Mouse (Mus musculus): ENCODE measurements around the gene Dagla. TPM values are rescaled to one million over a fixed set of nuclear protein-coding genes. Genes with fewer than 3 reads are reported as not detected.

Gene Dagla
- 2.1 and 3.4 TPM in 2 replicates for polyA plus RNA-seq (2016; fragmentation: Nextera tagmentation; extraction: Ambion mirVana)

DNA sequence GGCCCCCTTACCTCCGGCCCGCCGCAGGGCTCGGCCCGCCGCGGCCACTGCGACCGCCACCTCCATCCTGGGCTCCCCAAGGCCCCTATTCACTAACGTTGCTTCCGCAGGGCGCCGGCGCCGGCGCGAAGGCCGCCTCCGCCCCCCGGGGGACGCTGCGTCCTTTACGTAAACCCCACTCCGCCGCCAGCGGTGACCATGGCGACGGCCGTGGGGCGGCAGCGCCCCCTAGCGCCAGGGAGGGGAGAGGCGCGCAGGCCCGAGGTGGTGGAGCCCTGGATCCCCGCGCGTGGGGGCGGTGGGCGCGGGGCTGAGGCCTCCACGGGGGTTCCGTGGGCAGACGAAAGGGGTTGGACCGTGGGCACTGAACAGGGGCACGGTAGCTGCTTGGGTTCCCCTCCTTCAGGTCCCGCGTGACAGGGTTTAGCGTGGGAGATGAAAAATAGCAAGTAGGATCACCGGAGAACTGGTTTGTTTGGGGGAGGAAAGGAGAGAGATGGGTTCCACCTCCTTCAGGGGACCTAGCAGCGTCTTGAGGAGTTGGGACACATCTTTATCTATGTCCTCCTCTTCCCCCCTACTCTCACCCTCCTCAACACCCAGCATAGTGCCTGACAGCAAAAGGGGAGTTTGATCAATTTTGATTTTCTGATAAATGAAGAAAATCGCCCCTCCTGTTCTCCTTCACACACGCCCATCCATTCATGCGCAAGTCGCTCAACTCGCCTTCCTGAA is at the start of gene Dagla:
Gene Dagla (minus strand): TSS at position 68 of the 735 bp plus-strand sequence.
- H3K27me3 ChIP-seq (ENCODE audit: insufficient read depth, poor library complexity, severe bottlenecking), result peaks cover 56% of the 10 kb centered on the region
- 8% methylated on average over 56 of the region's 56 CpGs for WGBS

DNA sequence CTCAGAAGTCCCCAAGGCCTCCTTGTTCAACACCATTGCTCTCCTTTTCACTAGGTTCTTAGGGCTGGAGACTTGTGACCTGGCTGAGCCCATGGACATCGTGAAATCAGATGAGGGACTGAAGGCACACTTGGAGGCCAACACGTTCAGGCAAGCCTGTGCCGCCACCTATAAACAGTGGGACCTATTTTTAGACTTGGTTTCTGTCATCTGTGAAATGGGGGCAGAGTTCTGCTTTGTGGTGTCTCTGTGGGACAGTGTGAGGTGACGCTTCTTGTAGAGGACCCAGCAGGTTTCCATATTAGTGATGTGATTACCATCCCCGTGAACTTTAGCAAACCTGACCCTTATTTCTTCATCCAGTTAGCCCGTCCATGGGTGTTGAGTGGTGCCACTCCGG is 47.5 kb upstream of the Dagla start:
- Histone ChIP-seq H3K9me3 (no peaks in the 10 kb centered on the region), H3K4me3 (no peak overlapping the region), H3K36me3 (no peaks in the 10 kb centered on the region), H3K27ac (no peak overlapping the region), H3K27me3 (ENCODE audit: insufficient read depth, poor library complexity, severe bottlenecking) (no peaks in the 10 kb centered on the region), H3K4me1 (replicated peaks) (peaks cover 28% of the 10 kb centered on the region)
- WGBS, result 90% methylated on average over 7 of the region's 7 CpGs
- DNase-seq (ENCODE audit: low spot score), result no peak

More for the DNA sequence above, at the start of gene Dagla:
- H3K36me3 ChIP-seq, result no peaks in the 10 kb centered on the region
- peaks cover 22% of the 10 kb centered on the region for H3K4me1 ChIP-seq (replicated peaks)
- no peaks in the 10 kb centered on the region for H3K9me3 ChIP-seq
- peak within 1 kb of the TSS; percentile 89 for H3K27ac ChIP-seq
- DNase-seq (ENCODE audit: low spot score), result peak; percentile 80
- peak within 1 kb of the TSS; percentile 66 for H3K4me3 ChIP-seq

DNA sequence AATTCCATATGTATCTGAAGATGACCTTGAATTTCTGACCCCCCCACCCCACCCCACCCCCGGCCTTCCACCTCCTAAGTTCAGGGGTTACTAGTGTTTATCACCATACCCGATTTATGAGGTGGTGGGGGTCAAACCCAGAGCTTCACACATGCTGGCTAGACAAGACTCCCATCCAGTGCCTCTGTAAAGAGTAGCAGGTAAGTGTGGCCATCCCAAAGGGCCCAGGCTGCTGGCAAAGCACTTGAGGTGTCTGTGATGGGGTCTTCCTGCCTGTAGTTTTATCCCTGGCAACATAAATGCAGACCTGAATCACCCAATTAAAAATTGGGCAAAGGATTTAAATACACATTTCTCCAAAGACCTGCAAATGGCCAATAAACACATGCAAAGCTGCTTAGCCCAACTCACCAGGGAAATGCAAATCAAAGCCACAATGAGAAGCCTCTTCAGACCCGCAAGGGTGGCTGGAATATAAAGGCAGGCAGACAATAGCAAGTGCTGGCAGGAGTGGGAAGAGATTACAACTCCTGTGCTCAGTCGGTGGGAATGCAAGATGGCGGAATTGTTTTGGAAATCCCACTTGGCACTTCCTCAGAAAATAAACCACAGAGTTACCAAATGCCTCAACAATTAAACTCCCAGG is 43.1 kb upstream of the Dagla start:
- no peaks in the 10 kb centered on the region for H3K36me3 ChIP-seq
- peaks cover 19% of the 10 kb centered on the region for H3K4me1 ChIP-seq (replicated peaks)
- WGBS, result 48% methylated on average over 5 of the region's 5 CpGs
- H3K27me3 ChIP-seq (ENCODE audit: insufficient read depth, poor library complexity, severe bottlenecking), result peaks cover 12% of the 10 kb centered on the region
- no peak overlapping the region for H3K4me3 ChIP-seq
- no peaks in the 10 kb centered on the region for H3K9me3 ChIP-seq
- H3K27ac ChIP-seq, result no peak overlapping the region
- no peak for DNase-seq (ENCODE audit: low spot score)

DNA sequence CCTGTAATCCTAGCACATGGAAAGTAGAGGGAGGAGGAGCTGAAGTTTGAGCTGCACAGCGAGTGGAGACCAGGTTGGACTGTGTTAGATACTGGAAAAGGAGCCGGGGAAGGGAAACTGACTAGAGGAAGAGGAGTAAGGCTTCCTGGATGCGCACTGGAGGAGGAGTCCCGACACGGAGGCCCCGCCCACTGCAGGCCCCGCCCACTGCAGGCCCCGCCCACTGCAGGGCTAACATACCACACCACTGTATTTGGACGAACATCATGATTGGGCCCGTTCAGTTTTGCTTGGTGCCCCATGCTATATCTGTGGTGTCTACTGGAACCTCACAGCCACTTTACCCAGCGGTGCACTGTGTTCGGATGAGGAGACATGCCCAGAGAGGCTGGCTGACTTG is 41.0 kb upstream of the Dagla start:
- H3K4me3 ChIP-seq, result no peak overlapping the region
- H3K27me3 ChIP-seq (ENCODE audit: insufficient read depth, poor library complexity, severe bottlenecking), result peaks cover 24% of the 10 kb centered on the region
- no peak for DNase-seq (ENCODE audit: low spot score)
- H3K9me3 ChIP-seq, result no peaks in the 10 kb centered on the region
- peaks cover 36% of the 10 kb centered on the region for H3K4me1 ChIP-seq (replicated peaks)
- H3K27ac ChIP-seq, result no peak overlapping the region
- no peaks in the 10 kb centered on the region for H3K36me3 ChIP-seq
- WGBS, result 37% methylated on average over 12 of the region's 12 CpGs

DNA sequence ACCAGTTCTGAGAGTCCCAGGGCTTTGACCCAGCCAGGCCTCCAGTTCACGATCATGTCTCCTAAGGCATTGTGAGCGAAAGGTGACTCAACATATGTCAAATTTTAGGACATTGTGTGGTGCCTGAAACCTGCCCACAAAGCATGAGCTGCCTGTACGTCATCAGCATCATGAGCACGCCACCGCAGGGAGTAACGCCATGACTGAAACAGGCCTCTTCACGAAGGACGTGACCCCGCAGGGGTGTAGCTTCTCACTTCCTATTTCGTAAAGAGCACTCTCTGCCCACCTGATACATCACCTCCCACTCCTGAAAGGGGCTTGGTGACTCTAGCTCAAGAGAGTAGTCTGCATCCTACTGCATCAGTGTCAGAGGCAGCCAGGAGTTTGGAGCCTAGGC is 39.2 kb upstream of the Dagla start:
- H3K27me3 ChIP-seq (ENCODE audit: insufficient read depth, poor library complexity, severe bottlenecking), result peaks cover 40% of the 10 kb centered on the region
- WGBS, result 82% methylated on average over 10 of the region's 10 CpGs

DNA sequence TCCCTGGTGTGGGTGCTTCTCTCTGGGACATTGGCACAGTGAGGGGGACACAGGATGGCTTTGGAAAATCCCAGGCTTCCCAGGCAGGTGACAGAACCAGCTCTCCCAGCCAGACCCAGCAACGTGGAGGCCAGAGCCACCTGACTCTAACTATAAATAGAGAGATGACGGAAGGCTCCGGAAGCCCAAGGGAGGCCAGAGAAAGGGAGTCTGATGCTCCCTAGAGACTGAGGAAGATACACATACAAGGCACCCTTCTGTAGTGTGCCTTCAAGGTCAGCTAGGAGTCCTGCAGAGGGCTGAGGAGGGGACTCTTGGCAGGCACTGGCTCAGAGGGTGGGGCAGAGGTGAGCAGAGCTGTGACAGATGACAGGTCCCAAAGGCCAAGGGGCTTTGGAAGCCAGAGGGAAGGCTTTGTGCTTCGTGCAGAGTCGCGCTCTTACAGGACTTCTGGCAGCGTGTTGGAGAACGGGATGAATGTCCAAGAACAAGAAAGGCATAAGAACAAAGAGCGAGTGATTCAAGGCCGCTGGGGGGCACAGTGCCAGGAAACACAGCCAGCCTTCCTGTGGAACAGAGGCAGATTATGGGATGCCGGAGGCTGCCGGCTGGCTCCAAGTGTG is 37.3 kb upstream of the Dagla start:
- H3K36me3 ChIP-seq, result no peaks in the 10 kb centered on the region
- peaks cover 55% of the 10 kb centered on the region for H3K27me3 ChIP-seq (ENCODE audit: insufficient read depth, poor library complexity, severe bottlenecking)
- H3K9me3 ChIP-seq, result no peaks in the 10 kb centered on the region
- no peak for DNase-seq (ENCODE audit: low spot score)
- H3K4me1 ChIP-seq (replicated peaks), result peaks cover 56% of the 10 kb centered on the region
- H3K4me3 ChIP-seq, result no peak overlapping the region
- H3K27ac ChIP-seq, result peak overlapping the region; percentile 18; the same call in 1 of the 2 replicates
- 48% methylated on average over 12 of the region's 12 CpGs for WGBS

More for the DNA sequence above, 39.2 kb upstream of the Dagla start:
- Histone ChIP-seq H3K36me3 (no peaks in the 10 kb centered on the region), H3K27ac (no peak overlapping the region), H3K9me3 (no peaks in the 10 kb centered on the region), H3K4me1 (replicated peaks) (peaks cover 48% of the 10 kb centered on the region), H3K4me3 (no peak overlapping the region)
- DNase-seq (ENCODE audit: low spot score), result no peak

DNA sequence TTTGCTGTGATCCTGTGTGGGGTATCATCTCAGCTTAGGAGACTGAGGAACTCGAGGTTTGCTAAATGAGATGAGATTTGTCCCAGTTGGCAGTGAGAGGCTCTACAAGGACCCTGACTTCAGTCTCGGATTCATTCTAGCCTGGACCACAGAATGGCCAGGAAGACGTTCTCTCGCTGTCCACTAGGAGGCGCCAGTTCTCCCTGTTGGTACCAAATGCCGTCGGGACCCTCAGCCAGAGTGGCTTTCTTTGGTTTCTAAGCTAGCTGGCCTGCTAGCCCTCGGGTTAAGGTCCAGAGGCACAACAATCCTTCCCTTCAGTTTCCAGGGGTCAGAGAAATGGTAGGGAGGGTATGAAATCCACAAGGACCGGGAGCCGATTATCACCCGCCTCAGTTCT is 36.5 kb upstream of the Dagla start:
- Histone ChIP-seq H3K9me3 (no peaks in the 10 kb centered on the region), H3K27me3 (ENCODE audit: insufficient read depth, poor library complexity, severe bottlenecking) (peaks cover 56% of the 10 kb centered on the region), H3K36me3 (no peaks in the 10 kb centered on the region), H3K4me1 (replicated peaks) (peaks cover 59% of the 10 kb centered on the region), H3K27ac (0 out of 2 replicates have a peak overlapping the region, but pooled peaks have one; percentile 18), H3K4me3 (no peak overlapping the region)
- DNase-seq (ENCODE audit: low spot score), result peak; percentile 82
- 19% methylated on average over 11 of the region's 11 CpGs for WGBS

DNA sequence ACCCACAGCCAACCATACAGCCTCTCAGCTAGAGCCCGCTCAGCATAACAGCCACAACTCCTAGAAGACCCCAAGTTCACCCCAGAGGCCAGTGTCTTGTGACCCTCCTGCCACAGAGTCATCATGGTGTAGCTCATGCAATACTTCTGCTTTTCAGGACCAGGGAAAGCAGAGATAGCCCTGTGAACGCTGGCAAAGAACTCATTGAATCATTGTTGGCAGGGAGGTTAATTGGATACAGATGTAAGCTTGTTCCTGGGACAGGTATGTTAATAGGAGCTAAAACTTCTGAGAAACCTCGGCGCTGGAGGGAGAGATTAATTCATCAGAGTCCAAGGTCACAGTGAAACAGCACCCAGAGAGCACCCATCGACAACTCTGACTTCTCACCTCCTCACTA is 36.0 kb upstream of the Dagla start:
- Histone ChIP-seq H3K27ac (no peak overlapping the region), H3K4me1 (replicated peaks) (peaks cover 56% of the 10 kb centered on the region), H3K27me3 (ENCODE audit: insufficient read depth, poor library complexity, severe bottlenecking) (peaks cover 55% of the 10 kb centered on the region), H3K4me3 (no peak overlapping the region), H3K36me3 (no peaks in the 10 kb centered on the region), H3K9me3 (no peaks in the 10 kb centered on the region)
- WGBS, result 40% methylated on average over 5 of the region's 5 CpGs
- DNase-seq (ENCODE audit: low spot score), result no peak

DNA sequence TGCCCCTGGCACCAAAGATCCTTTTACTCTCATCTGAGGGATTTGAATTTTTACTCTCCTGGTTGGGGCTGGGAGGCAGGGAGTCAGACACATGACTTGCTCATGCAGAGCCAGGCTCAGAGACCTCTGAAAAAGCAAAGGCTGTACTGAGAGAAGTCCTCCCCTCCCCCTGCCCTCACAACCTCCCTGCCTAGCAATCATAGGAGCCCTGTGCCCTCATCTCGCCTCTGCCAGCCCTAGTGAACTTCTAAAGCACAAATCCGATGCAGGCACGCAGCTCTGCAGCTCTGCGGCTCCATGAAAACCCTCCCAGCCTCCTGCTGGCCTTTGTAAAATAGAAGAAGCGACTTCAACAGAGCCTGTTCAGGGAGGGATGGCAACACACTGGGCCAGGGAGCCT is 34.6 kb upstream of the Dagla start:
- Histone ChIP-seq H3K27ac (peak overlapping the region; percentile 5; the same call in 1 of the 2 replicates), H3K27me3 (ENCODE audit: insufficient read depth, poor library complexity, severe bottlenecking) (peaks cover 59% of the 10 kb centered on the region), H3K36me3 (no peaks in the 10 kb centered on the region), H3K4me1 (replicated peaks) (peaks cover 59% of the 10 kb centered on the region), H3K4me3 (no peak overlapping the region), H3K9me3 (no peaks in the 10 kb centered on the region)
- 14% methylated on average over 5 of the region's 5 CpGs for WGBS
- DNase-seq (ENCODE audit: low spot score), result no peak

DNA sequence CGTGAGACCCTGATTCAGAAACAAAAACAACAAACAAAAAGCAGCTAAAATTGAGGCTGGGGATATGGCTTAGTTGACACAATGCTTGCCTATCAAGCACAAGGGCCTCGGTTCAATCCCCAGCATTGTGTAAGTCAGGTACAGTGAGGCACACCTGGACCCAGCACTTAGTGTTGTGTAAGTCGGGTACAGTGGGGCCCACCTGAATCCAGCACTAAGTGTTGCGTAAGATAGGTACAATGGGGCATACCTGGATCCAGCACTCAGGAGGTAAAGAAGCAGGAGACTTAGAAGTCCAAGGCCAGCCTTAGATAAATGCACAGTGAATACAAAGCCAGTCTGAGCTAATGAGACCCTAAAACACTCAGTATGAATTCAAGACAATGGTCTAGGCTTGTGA is 34.0 kb upstream of the Dagla start:
- Histone ChIP-seq H3K9me3 (no peaks in the 10 kb centered on the region), H3K4me3 (no peak overlapping the region), H3K36me3 (no peaks in the 10 kb centered on the region), H3K4me1 (replicated peaks) (peaks cover 56% of the 10 kb centered on the region), H3K27ac (no peak overlapping the region), H3K27me3 (ENCODE audit: insufficient read depth, poor library complexity, severe bottlenecking) (peaks cover 59% of the 10 kb centered on the region)
- 79% methylated on average over 4 of the region's 4 CpGs for WGBS
- DNase-seq (ENCODE audit: low spot score), result no peak

DNA sequence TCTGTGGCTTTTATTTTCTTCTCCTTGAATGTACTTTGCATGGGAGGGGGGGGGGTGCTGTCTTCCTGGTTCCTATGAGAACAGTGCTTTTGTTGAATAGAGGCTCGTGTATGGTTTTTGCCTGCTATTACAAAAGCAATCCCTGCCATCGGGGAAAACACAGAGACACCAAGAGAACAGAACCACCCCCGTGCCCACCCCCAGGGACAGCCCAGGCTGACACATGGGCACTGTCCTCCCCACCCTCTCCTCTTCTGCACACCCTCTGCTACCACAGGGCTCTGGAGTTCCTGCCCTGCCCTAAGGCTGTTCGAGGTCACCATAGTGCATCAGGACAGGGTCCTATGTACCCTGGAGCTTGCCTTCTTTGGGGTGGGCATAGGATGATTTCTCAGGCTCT is 29.8 kb upstream of the Dagla start:
- 67% methylated on average over 4 of the region's 4 CpGs for WGBS
- no peak overlapping the region for H3K4me3 ChIP-seq
- peaks cover 37% of the 10 kb centered on the region for H3K27me3 ChIP-seq (ENCODE audit: insufficient read depth, poor library complexity, severe bottlenecking)
- no peaks in the 10 kb centered on the region for H3K9me3 ChIP-seq
- H3K27ac ChIP-seq, result no peak overlapping the region
- no peaks in the 10 kb centered on the region for H3K36me3 ChIP-seq
- no peak for DNase-seq (ENCODE audit: low spot score)
- peaks cover 22% of the 10 kb centered on the region for H3K4me1 ChIP-seq (replicated peaks)

DNA sequence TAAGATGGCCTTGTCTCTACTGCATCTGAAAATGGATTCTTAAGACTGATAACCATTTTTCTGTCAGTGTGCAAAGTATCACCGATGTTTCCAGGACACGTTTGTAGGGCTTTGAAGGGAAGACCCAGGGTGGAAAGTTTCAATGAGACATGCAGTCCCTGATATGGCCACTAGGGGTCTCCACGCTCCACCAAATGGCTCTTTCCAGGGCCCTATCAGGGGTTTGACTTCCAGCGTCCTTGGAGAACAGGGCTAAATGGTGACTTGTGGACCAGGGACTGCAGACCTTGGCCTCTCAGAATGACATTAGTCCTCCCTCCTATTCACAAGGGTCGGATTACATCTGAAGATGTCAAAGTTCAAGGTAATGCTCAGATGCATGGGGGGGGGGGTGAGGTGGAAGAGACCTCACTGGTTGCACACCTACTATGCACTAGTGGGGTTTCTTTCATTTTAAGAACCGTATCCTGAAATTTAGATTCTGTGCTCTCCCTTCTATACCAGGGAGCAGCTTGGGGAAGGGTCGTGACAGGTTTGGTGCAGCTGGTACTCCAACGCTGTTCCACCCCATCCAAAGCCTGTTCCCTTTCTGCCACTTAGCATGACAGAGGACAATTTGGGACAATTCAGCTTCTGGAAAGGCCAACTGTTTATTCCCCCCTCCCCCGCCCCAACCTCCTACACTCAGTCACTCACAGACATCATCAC is 29.0 kb upstream of the Dagla start:
- peaks cover 17% of the 10 kb centered on the region for H3K4me1 ChIP-seq (replicated peaks)
- peaks cover 33% of the 10 kb centered on the region for H3K27me3 ChIP-seq (ENCODE audit: insufficient read depth, poor library complexity, severe bottlenecking)
- 40% methylated on average over 9 of the region's 9 CpGs for WGBS

More for the DNA sequence above, 29.0 kb upstream of the Dagla start:
- Histone ChIP-seq H3K9me3 (no peaks in the 10 kb centered on the region), H3K27ac (no peak overlapping the region), H3K4me3 (no peak overlapping the region), H3K36me3 (no peaks in the 10 kb centered on the region)
- DNase-seq (ENCODE audit: low spot score), result peak; percentile 72
